Mouse (Mus musculus) cerebellum, adult 2 months (tissue): Measurements from ENCODE around the gene Dstyk. TPM values are rescaled to one million over a fixed set of nuclear protein-coding genes. Genes with fewer than 3 reads are reported as not detected.

Experiments used
- DNase-seq, 2 experiments: peaks; one replicate each; pipeline ENCODE4 v3.0.0; 2021
- H3K27ac ChIP-seq: fragments of 200-500 bp; 2 replicates; pipeline ENCODE4 v1.5.1; 2012; ENCODE audit warnings: low read length, control low read depth, inconsistent platforms; ENCODE audit not compliant: insufficient read depth
- H3K27me3 ChIP-seq: fragments of 200-500 bp; 2 replicates; pipeline ENCODE4 v1.6.1; 2012; ENCODE audit warnings: inconsistent platforms, mild to moderate bottlenecking, low read length, moderate library complexity; ENCODE audit not compliant: control insufficient read depth, insufficient read depth
- H3K4me1 ChIP-seq: fragments of 200-500 bp; 2 replicates; pipeline ENCODE4 v1.6.1; 2011; ENCODE audit warnings: low read length; ENCODE audit not compliant: control insufficient read depth, insufficient read depth
- H3K4me3 ChIP-seq: fragments of 200-500 bp; replicated peaks from 2 replicates; pipeline ENCODE3; 2011; ENCODE audit warnings: mild to moderate bottlenecking, low read depth, low read length, control low read depth; ENCODE audit not compliant: insufficient read depth
- CTCF ChIP-seq: fragments of 200-500 bp; IDR thresholded peaks from 2 replicates; pipeline ENCODE4 v1.5.1; 2011; ENCODE audit warnings: low read depth, mild to moderate bottlenecking, control low read depth, low read length, moderate library complexity, borderline replicate concordance; ENCODE audit not compliant: insufficient read depth
- POLR2A ChIP-seq: fragments of 200-500 bp; IDR thresholded peaks from 2 replicates; pipeline ENCODE4 v1.6.1; 2011; ENCODE audit warnings: low read length, control low read depth, borderline replicate concordance; ENCODE audit not compliant: insufficient read depth
- WGBS: fragments of 180-500 bp; shearing (Covaris S2); methylation state at CpG from one replicate; pipeline ENCODE4 v1.1.7; 2018; 5-methylcytosine and 5-hydroxymethylcytosine counted together
- polyA plus RNA-seq: library from polyadenylated mRNA; depleted of rRNA; stranded (reverse); fragments of >200 nt; gene quantifications from 2 replicates; pipeline ENCODE4 v1.2.3, GENCODE M21; 2012; rRNA removed

Gene Dstyk
- polyA plus RNA-seq, 1 experiment: 32.6 TPM

- TF ChIP-seq CTCF (no peak), POLR2A (no peak)
- Histone ChIP-seq H3K27me3 (no peaks in the 10 kb centered on the region), H3K4me3 (no peak overlapping the region), H3K4me1 (peaks cover 18% of the 10 kb centered on the region), H3K27ac (peak overlapping the region; percentile 87; the same call in 1 of the 2 replicates)
- 95% methylated on average over 7 of the region's 7 CpGs for WGBS
- DNase-seq: no peak
Observed at GRCm38 (mm10) chr1:132506656-132507055, 89.3 kb downstream of the Dstyk start.

- H3K27me3 ChIP-seq: no peaks in the 10 kb centered on the region
- DNase-seq: peak; percentile 40 to 42
- no peak overlapping the region for H3K4me3 ChIP-seq
- 38% methylated on average over 5 of the region's 5 CpGs for WGBS
- H3K27ac ChIP-seq: peak overlapping the region; percentile 4; the same call in 1 of the 2 replicates
- TF ChIP-seq POLR2A: peak; percentile 31; the same call in 1 of the 2 replicates
- TF ChIP-seq CTCF: no peak; the same call in 1 of the 2 replicates
- H3K4me1 ChIP-seq: peaks cover 38% of the 10 kb centered on the region
Observed at GRCm38 (mm10) chr1:132509771-132510170, 92.4 kb downstream of the Dstyk start.

DNA sequence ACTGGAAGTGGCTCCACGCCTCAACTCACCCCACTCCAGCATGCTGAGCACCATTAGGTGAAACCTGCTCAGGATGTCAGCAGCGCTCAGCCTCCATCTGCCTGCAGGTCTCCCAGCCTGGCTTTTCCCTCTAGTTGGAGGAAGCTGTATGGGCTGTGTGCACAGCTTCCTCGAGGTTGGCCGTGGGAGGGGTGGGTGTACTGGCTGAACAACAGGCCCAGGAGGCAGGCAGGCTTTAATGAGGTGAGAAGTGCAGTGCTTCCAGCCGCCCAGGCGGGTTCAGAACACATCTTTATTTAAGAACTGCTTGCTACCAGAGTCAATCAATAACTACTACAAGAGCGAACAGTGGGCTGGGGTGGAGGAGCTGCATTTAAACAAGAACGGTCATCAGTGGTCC lies 94.2 kb downstream of the Dstyk start:
- TF ChIP-seq CTCF: no peak
- TF ChIP-seq POLR2A: no peak
- peak; percentile 28 to 41 for DNase-seq

DNA sequence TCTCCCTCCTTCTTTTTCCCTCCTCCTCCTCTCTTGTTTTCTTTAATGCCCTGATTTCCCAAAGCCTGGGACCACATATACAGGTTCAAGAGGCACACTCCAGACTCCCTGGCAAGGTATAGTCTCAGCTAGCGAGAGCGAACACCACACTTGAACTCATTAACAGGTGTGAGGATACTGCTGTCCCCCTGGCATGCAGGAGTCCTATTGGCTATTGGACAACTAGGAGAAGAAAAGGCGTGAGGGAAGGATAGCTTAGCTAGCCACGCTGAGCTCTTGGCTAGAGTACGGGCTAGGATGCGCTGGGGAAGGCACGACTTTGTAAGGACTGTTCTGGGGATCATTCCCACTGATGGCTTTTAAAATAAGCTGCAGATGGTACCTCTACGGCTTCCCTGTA lies 94.8 kb downstream of the Dstyk start:
- Histone ChIP-seq H3K27ac (no peak overlapping the region), H3K4me1 (peaks cover 38% of the 10 kb centered on the region), H3K27me3 (no peaks in the 10 kb centered on the region), H3K4me3 (no peak overlapping the region)
- no peak for TF ChIP-seq POLR2A
- TF ChIP-seq CTCF: peak; percentile 1; the same call in 1 of the 2 replicates
- WGBS: 9% methylated on average over 8 of the region's 8 CpGs
- DNase-seq: peak; percentile 34 to 38

More for the DNA sequence above, 94.2 kb downstream of the Dstyk start:
- Histone ChIP-seq H3K27me3 (no peaks in the 10 kb centered on the region), H3K4me1 (peaks cover 38% of the 10 kb centered on the region), H3K27ac (peak overlapping the region; percentile 15; the same call in 1 of the 2 replicates), H3K4me3 (no peak overlapping the region)
- 41% methylated on average over 8 of the region's 8 CpGs for WGBS

- H3K27ac ChIP-seq: no peak overlapping the region
- no peak overlapping the region for H3K4me3 ChIP-seq
- no peaks in the 10 kb centered on the region for H3K27me3 ChIP-seq
- peaks cover 48% of the 10 kb centered on the region for H3K4me1 ChIP-seq
- DNase-seq: peak in 1 of 2 experiments; percentile 14
- TF ChIP-seq CTCF: no peak
- no peak for TF ChIP-seq POLR2A
- WGBS: 88% methylated on average over 12 of the region's 12 CpGs
Observed at GRCm38 (mm10) chr1:132515339-132515738, 98.0 kb downstream of the Dstyk start.

Other genes with a start within 250 kb of the Dstyk start
- gene Lemd1, start 226.1 kb upstream of the Dstyk start, polyA plus RNA-seq: 7.1 and 7.6 TPM in 2 replicates
- 3.2 and 3.6 TPM in 2 replicates for gene AC124108.1, start 226.1 kb upstream of the Dstyk start, polyA plus RNA-seq
- gene Gm10188, start 187.8 kb upstream of the Dstyk start, polyA plus RNA-seq: not detected in 2 replicates
- gene Klhdc8a, start 118.9 kb upstream of the Dstyk start, polyA plus RNA-seq: 25.1 and 29.6 TPM in 2 replicates
- gene Nuak2, start 101.4 kb upstream of the Dstyk start, polyA plus RNA-seq: 2.9 and 3.3 TPM in 2 replicates
- 150 and 157 TPM in 2 replicates for gene Tmcc2, start 26.3 kb upstream of the Dstyk start, polyA plus RNA-seq
- gene Rbbp5, start 59.8 kb downstream of the Dstyk start, polyA plus RNA-seq: 68.1 and 72.4 TPM in 2 replicates
- gene Tmem81, start 88.7 kb downstream of the Dstyk start, polyA plus RNA-seq: 5.3 and 6.1 TPM in 2 replicates
- 165 and 168 TPM in 2 replicates for gene Cntn2, start 125.7 kb downstream of the Dstyk start, polyA plus RNA-seq